Mouse (Mus musculus) gastrocnemius, postnatal 25 days (tissue): Measurements from ENCODE around the gene Dazl. TPM values are rescaled to one million over a fixed set of nuclear protein-coding genes. Genes with fewer than 3 reads are reported as not detected.
"Not testable (repeated sequence)": the region's sequence is repeated elsewhere in the genome, so short reads cannot be mapped to it uniquely, and the experiment has no call there.

Source experiments
- DNase-seq: peaks from one replicate; pipeline ENCODE4 v3.0.0; 2022
- total RNA-seq, 2 experiments: library from RNA; stranded (reverse); gene quantifications; 1 replicate in 1 of 2; 2 replicates in 1 of 2; pipeline ENCODE4 v1.2.3; 2021

The Dazl gene
- total RNA-seq, 2 experiments from 2014 or later = 0.54 TPM; not detected in 1

GRCm38 (mm10) chr17:50291485-50292200 is 1.8 kb downstream of the Dazl start:
- no peak for DNase-seq

DNA sequence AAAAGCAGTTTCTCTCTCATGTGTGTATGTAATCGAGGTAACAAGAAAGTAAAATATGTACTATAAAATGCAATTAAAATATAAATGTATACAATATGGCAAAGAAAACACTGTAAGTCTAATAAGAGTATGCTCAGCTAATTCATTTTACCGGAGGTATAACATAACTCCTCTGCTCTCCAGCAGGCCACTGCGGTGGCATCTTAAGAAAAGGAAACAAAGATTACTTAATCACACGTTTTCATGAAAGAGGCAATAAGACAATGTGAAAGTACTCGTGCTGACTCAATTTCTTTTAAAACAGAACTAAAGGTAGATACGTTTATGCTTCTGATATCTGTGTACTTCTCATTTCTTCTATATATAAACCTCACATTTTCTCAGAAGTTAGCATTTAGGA is 8.6 kb downstream of the Dazl start:
- no peak for DNase-seq

- not testable (repeated sequence) for DNase-seq
Observed at GRCm38 (mm10) chr17:50261615-50262014, 31.8 kb downstream of the Dazl start.

DNA sequence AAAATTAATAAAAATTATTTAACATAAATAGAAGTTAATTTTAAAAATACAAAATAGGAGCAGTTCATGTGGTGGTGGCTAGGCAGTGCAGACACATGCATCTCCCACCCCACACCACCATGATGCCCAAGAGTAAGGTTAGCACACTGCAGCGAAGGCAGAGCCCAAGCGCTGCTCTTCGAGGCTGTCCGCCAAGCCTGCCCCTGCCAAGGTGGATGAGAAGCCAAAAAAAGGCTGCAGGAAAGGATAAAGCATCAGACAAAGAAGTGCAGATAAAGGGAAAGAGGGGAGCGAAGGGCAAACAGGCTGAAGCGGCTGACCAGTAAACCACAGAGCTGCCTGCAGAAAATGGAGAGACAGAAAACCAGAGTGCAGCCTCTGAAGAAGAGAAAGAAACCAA is 32.6 kb downstream of the Dazl start:
- DNase-seq = no peak

- no peak for DNase-seq
Observed at GRCm38 (mm10) chr17:50246605-50247004, 46.8 kb downstream of the Dazl start.

- DNase-seq = no peak
Observed at GRCm38 (mm10) chr17:50244675-50245074, 48.8 kb downstream of the Dazl start.

- DNase-seq = no peak
Observed at GRCm38 (mm10) chr17:50243326-50243725, 50.1 kb downstream of the Dazl start.

GRCm38 (mm10) chr17:50237818-50238610 is 55.4 kb downstream of the Dazl start:
- no peak for DNase-seq

- peak; percentile 65 for DNase-seq
Observed at GRCm38 (mm10) chr17:50237436-50237709, 56.1 kb downstream of the Dazl start.

GRCm38 (mm10) chr17:50236702-50237435 is 56.6 kb downstream of the Dazl start:
- no peak for DNase-seq

GRCm38 (mm10) chr17:50235943-50236701 is 57.3 kb downstream of the Dazl start:
- no peak for DNase-seq

- DNase-seq = no peak
Observed at GRCm38 (mm10) chr17:50233956-50234355, 59.5 kb downstream of the Dazl start.

DNA sequence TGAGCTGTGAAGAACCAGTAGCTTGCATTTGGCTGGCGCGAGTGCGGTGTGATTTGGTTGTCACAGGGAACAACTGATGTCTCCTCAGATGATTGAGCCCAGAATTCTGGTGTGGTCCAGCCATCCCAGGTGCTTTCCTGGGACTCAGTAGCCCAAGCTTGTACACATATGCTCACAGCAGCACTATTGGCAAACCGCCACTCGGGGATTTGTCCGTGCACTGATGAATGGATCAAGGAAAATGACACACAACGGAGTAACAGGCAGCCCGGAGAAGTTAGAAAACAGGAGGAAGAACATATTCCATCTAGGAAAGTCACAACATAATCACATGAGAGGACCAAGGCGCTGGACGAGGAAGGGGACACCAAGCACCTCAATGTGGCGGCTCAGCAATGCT is 60.6 kb downstream of the Dazl start:
- DNase-seq = no peak

- no peak for DNase-seq
Observed at GRCm38 (mm10) chr17:50231206-50231605, 62.2 kb downstream of the Dazl start.

DNA sequence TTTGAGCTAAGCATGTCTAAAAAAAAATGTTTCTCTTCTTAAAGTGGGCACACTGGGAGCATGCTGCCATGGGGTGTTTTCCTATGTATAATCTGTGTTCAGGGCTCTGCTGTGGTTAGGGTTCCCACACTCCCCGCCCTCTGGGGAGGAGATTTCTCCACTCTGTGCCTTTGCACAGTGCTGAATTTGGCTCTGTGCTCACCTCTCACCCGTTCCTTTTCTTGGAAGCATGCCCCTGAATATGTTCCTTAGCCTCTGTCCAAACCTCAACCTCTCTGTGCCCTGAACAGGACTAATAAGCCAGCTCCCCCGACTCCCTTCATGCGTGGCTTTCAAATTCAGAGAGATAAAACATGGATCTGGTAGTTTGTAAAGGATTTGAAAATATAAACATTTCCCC is 63.9 kb downstream of the Dazl start:
- DNase-seq = no peak

Other genes with a start within 250 kb of the Dazl start
- gene Rftn1, start 103.0 kb downstream of the Dazl start, total RNA-seq = 10 to 100 TPM; 27.3 to 35.0 TPM
- 10 to 100 TPM; 27.0 to 32.7 TPM for gene Plcl2, start 215.8 kb upstream of the Dazl start, total RNA-seq